Mouse (Mus musculus): ENCODE results near the gene Samd13. TPM values are rescaled to one million over a fixed set of nuclear protein-coding genes. Genes with fewer than 3 reads are reported as not detected.

Gene Samd13
- polyA plus RNA-seq, 1 experiment from 2014 or later = 0.84 TPM

DNA sequence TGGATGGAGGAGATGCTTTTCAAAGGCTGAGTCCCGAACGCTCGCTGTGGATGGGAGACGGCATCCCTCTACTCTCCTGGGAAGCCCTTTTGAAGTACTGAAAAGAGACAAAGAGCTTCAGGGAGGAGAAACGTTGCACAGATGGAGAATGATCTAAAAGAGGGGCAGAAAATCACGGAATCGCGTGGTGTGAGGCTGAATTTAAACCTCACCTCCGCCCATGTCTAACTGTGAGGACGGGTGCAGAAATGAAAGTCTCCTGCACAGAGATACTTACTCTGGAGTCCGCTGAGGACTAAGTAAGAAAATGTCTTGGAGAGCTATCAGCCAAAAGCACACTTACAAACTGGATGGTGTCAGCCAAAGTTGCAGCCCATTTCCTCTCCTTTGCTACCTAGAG is 63.4 kb downstream of the Samd13 start:
- no peak overlapping the region for H3K27ac ChIP-seq
- no peaks in the 10 kb centered on the region for H3K9me3 ChIP-seq
- H3K27me3 ChIP-seq (ENCODE audit: insufficient read depth, poor library complexity, severe bottlenecking) = no peaks in the 10 kb centered on the region
- no peak for DNase-seq (ENCODE audit: low spot score)
- H3K4me3 ChIP-seq = no peak overlapping the region
- no peaks in the 10 kb centered on the region for H3K36me3 ChIP-seq
- H3K4me1 ChIP-seq = no peaks in the 10 kb centered on the region
- WGBS = 82% methylated on average over 11 of the region's 11 CpGs

- Histone ChIP-seq H3K36me3 (no peaks in the 10 kb centered on the region), H3K9me3 (no peaks in the 10 kb centered on the region), H3K27me3 (ENCODE audit: insufficient read depth, poor library complexity, severe bottlenecking) (no peaks in the 10 kb centered on the region), H3K4me3 (no peak overlapping the region), H3K27ac (no peak overlapping the region), H3K4me1 (no peaks in the 10 kb centered on the region)
- DNase-seq (ENCODE audit: low spot score) = no peak
- WGBS = 79% methylated on average over 14 of the region's 14 CpGs
These were observed 64.7 kb downstream of the Samd13 start for GRCm38 (mm10) chr3:146620555-146621249.

DNA sequence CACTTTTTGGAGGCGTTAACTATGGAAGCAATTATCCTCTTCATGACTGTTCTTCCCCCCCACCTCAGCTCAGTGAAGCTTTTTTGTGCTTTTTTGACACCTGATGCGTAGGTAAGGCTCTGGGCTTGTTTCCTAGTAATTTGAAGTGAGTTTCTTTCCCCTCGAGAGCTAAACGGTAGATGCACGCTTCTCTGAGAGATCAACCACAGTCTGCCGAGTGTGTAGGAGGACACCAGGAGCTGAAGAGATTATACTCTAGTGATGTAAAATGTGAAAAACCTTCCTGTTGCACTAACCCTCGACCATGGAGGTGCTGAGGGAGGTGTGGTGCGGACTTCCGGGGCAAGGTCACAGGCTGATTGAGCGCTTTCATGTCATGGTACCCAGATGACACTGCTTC is 65.3 kb downstream of the Samd13 start:
- no peaks in the 10 kb centered on the region for H3K27me3 ChIP-seq (ENCODE audit: insufficient read depth, poor library complexity, severe bottlenecking)
- no peaks in the 10 kb centered on the region for H3K36me3 ChIP-seq
- H3K4me1 ChIP-seq = no peaks in the 10 kb centered on the region
- H3K27ac ChIP-seq = no peak overlapping the region
- no peaks in the 10 kb centered on the region for H3K9me3 ChIP-seq
- DNase-seq (ENCODE audit: low spot score) = no peak
- H3K4me3 ChIP-seq = no peak overlapping the region
- 82% methylated on average over 10 of the region's 10 CpGs for WGBS

- no peaks in the 10 kb centered on the region for H3K27me3 ChIP-seq (ENCODE audit: insufficient read depth, poor library complexity, severe bottlenecking)
- no peaks in the 10 kb centered on the region for H3K9me3 ChIP-seq
- no peak overlapping the region for H3K27ac ChIP-seq
- WGBS = 49% methylated on average over 4 of the region's 4 CpGs
- H3K4me1 ChIP-seq = no peaks in the 10 kb centered on the region
- H3K36me3 ChIP-seq = no peaks in the 10 kb centered on the region
- H3K4me3 ChIP-seq = no peak overlapping the region
- no peak for DNase-seq (ENCODE audit: low spot score)
These were observed 67.0 kb downstream of the Samd13 start for GRCm38 (mm10) chr3:146618357-146618756.

- Histone ChIP-seq H3K9me3 (no peaks in the 10 kb centered on the region), H3K4me3 (no peak overlapping the region), H3K27ac (no peak overlapping the region)
These were observed 67.4 kb downstream of the Samd13 start for GRCm38 (mm10) chr3:146617946-146618345.

GRCm38 (mm10) chr3:146616533-146617283 is 68.7 kb downstream of the Samd13 start:
- no peak overlapping the region for H3K4me3 ChIP-seq
- no peak overlapping the region for H3K27ac ChIP-seq
- no peak for DNase-seq (ENCODE audit: low spot score)

More at GRCm38 (mm10) chr3:146617946-146618345, 67.4 kb downstream of the Samd13 start:
- H3K36me3 ChIP-seq = no peaks in the 10 kb centered on the region
- H3K4me1 ChIP-seq = no peaks in the 10 kb centered on the region
- no peak for DNase-seq (ENCODE audit: low spot score)
- no peaks in the 10 kb centered on the region for H3K27me3 ChIP-seq (ENCODE audit: insufficient read depth, poor library complexity, severe bottlenecking)

GRCm38 (mm10) chr3:146615496-146615895 is 69.9 kb downstream of the Samd13 start, which contains the start of gene Dnase2b:
Gene Dnase2b (minus strand): TSS chr3:146615596.
- WGBS = 86% methylated on average over 4 of the region's 4 CpGs
- Histone ChIP-seq H3K27ac (no peak within 1 kb of the TSS), H3K9me3 (no peaks in the 10 kb centered on the region)

More at GRCm38 (mm10) chr3:146616533-146617283, 68.7 kb downstream of the Samd13 start:
- Histone ChIP-seq H3K4me1 (no peaks in the 10 kb centered on the region), H3K9me3 (no peaks in the 10 kb centered on the region), H3K27me3 (ENCODE audit: insufficient read depth, poor library complexity, severe bottlenecking) (no peaks in the 10 kb centered on the region), H3K36me3 (no peaks in the 10 kb centered on the region)
- 75% methylated on average over 5 of the region's 5 CpGs for WGBS

DNA sequence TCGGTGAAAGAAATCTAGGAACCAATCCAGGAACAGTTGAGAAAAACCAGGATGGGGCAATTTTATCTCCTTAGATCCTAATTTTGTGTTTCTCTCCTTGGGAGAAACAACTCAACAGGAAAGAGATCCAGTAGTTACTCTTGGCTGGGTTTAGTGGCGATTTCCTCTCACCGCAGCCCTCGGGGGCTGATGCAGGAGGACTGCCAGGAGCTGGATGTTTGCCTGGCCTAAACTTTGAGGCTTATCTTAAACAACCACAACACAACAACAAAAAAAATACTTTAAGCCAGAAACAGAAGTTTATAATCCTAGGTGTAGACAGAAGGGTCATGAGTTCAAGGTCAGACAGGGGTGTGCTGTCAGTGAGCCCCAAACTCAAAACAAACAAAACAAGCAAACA is 73.6 kb downstream of the Samd13 start:
- WGBS = 71% methylated on average over 4 of the region's 4 CpGs
- no peaks in the 10 kb centered on the region for H3K9me3 ChIP-seq
- H3K4me3 ChIP-seq = no peak overlapping the region
- no peak for DNase-seq (ENCODE audit: low spot score)
- no peaks in the 10 kb centered on the region for H3K4me1 ChIP-seq
- no peaks in the 10 kb centered on the region for H3K36me3 ChIP-seq
- H3K27me3 ChIP-seq (ENCODE audit: insufficient read depth, poor library complexity, severe bottlenecking) = no peaks in the 10 kb centered on the region
- no peak overlapping the region for H3K27ac ChIP-seq

More at GRCm38 (mm10) chr3:146615496-146615895, 69.9 kb downstream of the Samd13 start, which contains the start of gene Dnase2b:
- Histone ChIP-seq H3K27me3 (ENCODE audit: insufficient read depth, poor library complexity, severe bottlenecking) (no peaks in the 10 kb centered on the region), H3K4me3 (no peak within 1 kb of the TSS), H3K4me1 (no peaks in the 10 kb centered on the region), H3K36me3 (no peaks in the 10 kb centered on the region)
- DNase-seq (ENCODE audit: low spot score) = no peak

- WGBS = 82% methylated on average over 4 of the region's 4 CpGs
- Histone ChIP-seq H3K9me3 (no peaks in the 10 kb centered on the region), H3K4me3 (no peak overlapping the region), H3K4me1 (no peaks in the 10 kb centered on the region), H3K36me3 (no peaks in the 10 kb centered on the region), H3K27me3 (ENCODE audit: insufficient read depth, poor library complexity, severe bottlenecking) (no peaks in the 10 kb centered on the region), H3K27ac (no peak overlapping the region)
- no peak for DNase-seq (ENCODE audit: low spot score)
These were observed 74.1 kb downstream of the Samd13 start for GRCm38 (mm10) chr3:146611261-146611660.

DNA sequence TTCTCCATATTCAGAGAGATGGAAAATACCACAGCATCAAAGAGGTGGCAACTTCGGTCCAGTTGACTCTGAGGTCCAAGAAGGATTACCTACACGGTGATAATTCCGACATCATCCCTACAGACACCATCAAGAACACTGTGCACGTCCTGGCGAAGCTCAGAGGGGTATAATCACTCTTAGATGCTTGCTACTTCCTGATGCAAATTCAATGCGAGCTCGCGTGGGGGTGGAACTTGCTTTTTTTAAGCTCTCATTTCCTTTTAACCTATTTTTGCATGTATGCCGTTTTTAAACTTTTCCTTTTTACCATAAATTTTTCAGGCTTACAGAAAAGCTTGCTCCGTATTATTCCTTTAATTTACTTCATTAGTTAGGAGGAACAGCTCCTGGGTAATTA is 75.1 kb downstream of the Samd13 start:
- Histone ChIP-seq H3K27ac (no peak overlapping the region), H3K27me3 (ENCODE audit: insufficient read depth, poor library complexity, severe bottlenecking) (no peaks in the 10 kb centered on the region)
- 73% methylated on average over 10 of the region's 10 CpGs for WGBS

GRCm38 (mm10) chr3:146607368-146607767 is 78.0 kb downstream of the Samd13 start:
- 0 out of 2 replicates have a peak, but pooled peaks cover under 1% of the 10 kb centered on the region for H3K4me1 ChIP-seq
- H3K27me3 ChIP-seq (ENCODE audit: insufficient read depth, poor library complexity, severe bottlenecking) = no peaks in the 10 kb centered on the region
- no peak overlapping the region for H3K4me3 ChIP-seq
- no peaks in the 10 kb centered on the region for H3K36me3 ChIP-seq
- no peak for DNase-seq (ENCODE audit: low spot score)
- WGBS = 48% methylated on average over 1 of the region's 1 CpGs
- H3K9me3 ChIP-seq = no peaks in the 10 kb centered on the region
- H3K27ac ChIP-seq = no peak overlapping the region

More for the DNA sequence above, 75.1 kb downstream of the Samd13 start:
- Histone ChIP-seq H3K4me1 (no peaks in the 10 kb centered on the region), H3K36me3 (no peaks in the 10 kb centered on the region), H3K4me3 (no peak overlapping the region), H3K9me3 (no peaks in the 10 kb centered on the region)
- no peak for DNase-seq (ENCODE audit: low spot score)

DNA sequence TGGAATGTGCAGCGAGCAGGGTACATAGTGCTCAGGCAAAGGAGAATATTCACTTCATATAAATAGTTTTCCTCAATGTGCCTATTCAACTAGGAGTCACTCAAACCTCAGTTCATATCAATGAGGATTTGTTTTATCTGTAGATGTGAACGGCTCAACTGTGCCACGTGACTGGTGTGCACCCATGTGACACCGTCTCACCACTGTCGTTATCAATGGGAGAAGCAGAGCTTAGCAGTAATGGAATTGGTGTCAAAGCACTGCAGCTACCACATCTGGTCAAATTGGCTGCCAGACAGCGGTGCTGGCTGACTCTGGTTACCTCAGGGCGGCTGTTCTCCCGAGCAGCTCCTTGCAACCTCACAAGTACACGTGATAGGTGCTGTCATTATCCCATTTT is 80.7 kb downstream of the Samd13 start:
- Histone ChIP-seq H3K9me3 (no peaks in the 10 kb centered on the region), H3K27me3 (ENCODE audit: insufficient read depth, poor library complexity, severe bottlenecking) (no peaks in the 10 kb centered on the region), H3K27ac (no peak overlapping the region), H3K36me3 (no peaks in the 10 kb centered on the region), H3K4me1 (peaks cover 26% of the 10 kb centered on the region), H3K4me3 (no peak overlapping the region)
- DNase-seq (ENCODE audit: low spot score) = no peak
- WGBS = 64% methylated on average over 9 of the region's 9 CpGs

GRCm38 (mm10) chr3:146602531-146602930 is 82.9 kb downstream of the Samd13 start:
- Histone ChIP-seq H3K27me3 (ENCODE audit: insufficient read depth, poor library complexity, severe bottlenecking) (no peaks in the 10 kb centered on the region), H3K4me1 (peaks cover 29% of the 10 kb centered on the region), H3K36me3 (no peaks in the 10 kb centered on the region), H3K4me3 (no peak overlapping the region), H3K27ac (peak overlapping the region; percentile 79; the same call in 1 of the 2 replicates), H3K9me3 (no peaks in the 10 kb centered on the region)
- DNase-seq (ENCODE audit: low spot score) = no peak
- WGBS = 87% methylated on average over 3 of the region's 3 CpGs

All from heart, embryonic 10.5 days (tissue).